Mouse (Mus musculus): ENCODE data around the gene Sh3glb2.

GRCm38 (mm10) chr2:30402843-30403242 is 43.7 kb upstream of the Sh3glb2 start:
- TF ChIP-seq CTCF (IDR thresholded peaks at IDR 0.05; ENCODE audit: borderline replicate concordance, insufficient read depth, low read length) (no peak), POLR2A (IDR thresholded peaks at IDR 0.05; ENCODE audit: low read depth, low read length) (no peak)

Data from embryonic fibroblast, embryonic 13.5 days (primary cell).